Mouse (Mus musculus): ENCODE data around the gene Usp48.

- TF ChIP-seq CTCF (IDR thresholded peaks at IDR 0.05; ENCODE audit: control insufficient read depth, insufficient read depth, insufficient read length) (no peak), USF1 (IDR thresholded peaks at IDR 0.05; ENCODE audit: low read depth) (no peak), MYOD1 (IDR thresholded peaks at IDR 0.05; ENCODE audit: control insufficient read depth, insufficient read length, low read depth) (no peak), CEBPB (IDR thresholded peaks at IDR 0.05; ENCODE audit: low read depth) (no peak)
These were observed 23.7 kb upstream of the Usp48 start for GRCm38 (mm10) chr4:137569873-137570272.
